Mouse (Mus musculus): ENCODE measurements around the gene Arhgap23.

Arhgap23 gene

GRCm38 (mm10) chr11:97434121-97434520 is 18.8 kb downstream of the Arhgap23 start:
- DNase-seq (ENCODE audit: extremely low read depth, insufficient read length, low spot score), result no peak

GRCm38 (mm10) chr11:97434704-97435454 is 19.5 kb downstream of the Arhgap23 start:
- DNase-seq (ENCODE audit: extremely low read depth, insufficient read length, low spot score), result peak; percentile 95

GRCm38 (mm10) chr11:97435808-97436491 is 20.6 kb downstream of the Arhgap23 start:
- no peak for DNase-seq (ENCODE audit: extremely low read depth, insufficient read length, low spot score)

- DNase-seq (ENCODE audit: extremely low read depth, insufficient read length, low spot score), result peak; percentile 50
Measured at GRCm38 (mm10) chr11:97437745-97438144, 22.4 kb downstream of the Arhgap23 start.

GRCm38 (mm10) chr11:97438868-97439267 is 23.5 kb downstream of the Arhgap23 start:
- no peak for DNase-seq (ENCODE audit: extremely low read depth, insufficient read length, low spot score)

- peak; percentile 85 for DNase-seq (ENCODE audit: extremely low read depth, insufficient read length, low spot score)
Measured at GRCm38 (mm10) chr11:97439935-97440334, 24.6 kb downstream of the Arhgap23 start.

GRCm38 (mm10) chr11:97440441-97440881 is 25.1 kb downstream of the Arhgap23 start:
- DNase-seq (ENCODE audit: extremely low read depth, insufficient read length, low spot score), result peak; percentile 63

GRCm38 (mm10) chr11:97441036-97441657 is 25.8 kb downstream of the Arhgap23 start:
- peak; percentile 73 for DNase-seq (ENCODE audit: extremely low read depth, insufficient read length, low spot score)

- DNase-seq (ENCODE audit: extremely low read depth, insufficient read length, low spot score), result no peak
Measured at GRCm38 (mm10) chr11:97441658-97442125, 26.4 kb downstream of the Arhgap23 start.

- DNase-seq (ENCODE audit: extremely low read depth, insufficient read length, low spot score), result no peak
Measured at GRCm38 (mm10) chr11:97442891-97443675, 27.8 kb downstream of the Arhgap23 start.

GRCm38 (mm10) chr11:97445596-97445995 is 30.3 kb downstream of the Arhgap23 start:
- no peak for DNase-seq (ENCODE audit: extremely low read depth, insufficient read length, low spot score)

GRCm38 (mm10) chr11:97445999-97446511 is 30.7 kb downstream of the Arhgap23 start:
- no peak for DNase-seq (ENCODE audit: extremely low read depth, insufficient read length, low spot score)

- DNase-seq (ENCODE audit: extremely low read depth, insufficient read length, low spot score), result no peak
Measured at GRCm38 (mm10) chr11:97447979-97448378, 32.6 kb downstream of the Arhgap23 start.

- DNase-seq (ENCODE audit: extremely low read depth, insufficient read length, low spot score), result no peak
Measured at GRCm38 (mm10) chr11:97448611-97449394, 33.5 kb downstream of the Arhgap23 start.

GRCm38 (mm10) chr11:97449601-97450293 is 34.4 kb downstream of the Arhgap23 start:
- peak; percentile 94 for DNase-seq (ENCODE audit: extremely low read depth, insufficient read length, low spot score)

GRCm38 (mm10) chr11:97450305-97450922 is 35.1 kb downstream of the Arhgap23 start:
- DNase-seq (ENCODE audit: extremely low read depth, insufficient read length, low spot score), result peak; percentile 89

- no peak for DNase-seq (ENCODE audit: extremely low read depth, insufficient read length, low spot score)
Measured at GRCm38 (mm10) chr11:97451625-97452024, 36.3 kb downstream of the Arhgap23 start.

- DNase-seq (ENCODE audit: extremely low read depth, insufficient read length, low spot score), result no peak
Measured at GRCm38 (mm10) chr11:97457120-97457519, 41.8 kb downstream of the Arhgap23 start.

Measured in 3134 (cell line).